Mouse (Mus musculus) kidney, adult 2 months (tissue): Measurements from ENCODE around the gene Pttg1.

Experiments
- CTCF ChIP-seq: fragments of 200-500 bp; conservative IDR thresholded peaks from 2 replicates; pipeline ENCODE4 v1.5.1; 2011; ENCODE audit warnings: low read depth, mild to moderate bottlenecking, control low read depth, low read length, moderate library complexity, mixed read lengths; ENCODE audit not compliant: insufficient read depth, insufficient read length
- POLR2A ChIP-seq: fragments of 200-500 bp; IDR thresholded peaks from one replicate; pipeline ENCODE4 v1.6.1; 2011; ENCODE audit warnings: low read depth, low read length, control low read depth

DNA sequence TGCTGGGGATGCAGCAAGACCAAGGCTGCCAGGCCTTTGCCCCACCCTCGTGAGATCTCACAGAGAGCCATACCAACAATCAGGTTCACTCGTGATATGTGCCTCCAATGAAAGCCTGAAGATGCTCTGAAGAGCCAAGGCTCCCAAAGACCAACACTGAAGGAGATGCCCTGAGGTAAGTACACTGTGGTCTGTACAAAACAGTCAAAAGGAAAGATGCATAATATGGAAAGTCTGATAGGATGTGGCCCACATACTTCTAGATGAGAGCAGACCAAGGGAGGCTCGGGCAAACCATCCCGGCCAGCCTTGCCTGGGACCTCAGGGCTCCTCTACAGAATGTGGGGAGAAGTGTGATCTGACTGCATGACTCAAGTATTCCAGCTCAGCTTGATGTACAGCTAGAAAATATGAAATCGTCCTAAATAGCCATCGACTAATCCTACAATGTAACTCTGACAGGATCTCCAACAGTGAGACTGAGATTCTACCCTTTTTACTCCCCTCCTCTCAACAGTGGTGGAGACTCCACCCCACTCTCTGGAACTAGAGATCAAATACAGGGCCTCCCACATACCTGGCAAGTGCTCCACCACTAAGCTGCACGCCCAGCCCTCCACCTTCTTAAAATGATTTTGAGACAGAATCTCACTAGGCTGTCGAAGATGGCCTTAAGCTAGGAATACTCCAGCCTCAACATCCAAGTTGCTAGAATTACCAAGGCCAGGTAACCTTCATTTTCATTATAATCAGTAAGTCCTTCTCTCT is 48.8 kb downstream of the Pttg1 start:
- TF ChIP-seq POLR2A (no peak), CTCF (no peak)
